Mouse (Mus musculus) small intestine, adult 2 months (tissue): ENCODE measurements around the gene Ikbip. TPM values are rescaled to one million over a fixed set of nuclear protein-coding genes. Genes with fewer than 3 reads are reported as not detected.

Experiments used
- H3K27ac ChIP-seq: fragments of 200-500 bp; 2 replicates; pipeline ENCODE4 v1.5.1; 2012; ENCODE audit warnings: low read depth, low read length, control low read depth, inconsistent platforms; ENCODE audit not compliant: insufficient read depth
- H3K27me3 ChIP-seq: fragments of 200-500 bp; 2 replicates; pipeline ENCODE4 v1.6.1; 2012; ENCODE audit warnings: mild to moderate bottlenecking, moderate library complexity, low read length, inconsistent platforms; ENCODE audit not compliant: control insufficient read depth, insufficient read depth
- H3K36me3 ChIP-seq: fragments of 200-500 bp; 2 replicates; pipeline ENCODE4 v1.6.1; 2012; ENCODE audit warnings: mild to moderate bottlenecking, low read length, control low read depth, inconsistent platforms; ENCODE audit not compliant: control insufficient read depth, insufficient read depth
- H3K4me1 ChIP-seq: fragments of 200-500 bp; 2 replicates; pipeline ENCODE4 v1.6.1; 2012; ENCODE audit warnings: low read length, inconsistent platforms, mixed read lengths; ENCODE audit not compliant: control insufficient read depth, insufficient read depth, insufficient read length
- H3K4me3 ChIP-seq: fragments of 200-500 bp; 2 replicates; pipeline ENCODE4 v1.5.1; 2012; ENCODE audit warnings: low read depth, mild to moderate bottlenecking, control low read depth, inconsistent platforms, low read length, moderate library complexity
- CTCF ChIP-seq: fragments of 200-500 bp; IDR thresholded peaks from 2 replicates; pipeline ENCODE4 v1.5.1; 2012; ENCODE audit warnings: low read depth, mild to moderate bottlenecking, control low read depth, inconsistent platforms, low read length, moderate library complexity, mixed read lengths; ENCODE audit not compliant: insufficient replicate concordance, insufficient read length; ENCODE audit errors: extremely low read depth
- POLR2A ChIP-seq: fragments of 200-500 bp; IDR thresholded peaks from 2 replicates; pipeline ENCODE4 v1.6.1; 2012; ENCODE audit warnings: low read depth, mild to moderate bottlenecking, control low read depth, inconsistent platforms, low read length, moderate library complexity
- WGBS: fragments of 180-500 bp; shearing (Covaris S2); methylation state at CpG from one replicate; pipeline ENCODE4 v1.1.7; 2018; 5-methylcytosine and 5-hydroxymethylcytosine counted together
- polyA plus RNA-seq: library from polyadenylated mRNA; depleted of rRNA; stranded (reverse); fragments of >200 nt; gene quantifications from 2 replicates; pipeline ENCODE4 v1.2.3, GENCODE M21; 2012

Gene Ikbip
- polyA plus RNA-seq, 1 experiment = 0.85 TPM

DNA sequence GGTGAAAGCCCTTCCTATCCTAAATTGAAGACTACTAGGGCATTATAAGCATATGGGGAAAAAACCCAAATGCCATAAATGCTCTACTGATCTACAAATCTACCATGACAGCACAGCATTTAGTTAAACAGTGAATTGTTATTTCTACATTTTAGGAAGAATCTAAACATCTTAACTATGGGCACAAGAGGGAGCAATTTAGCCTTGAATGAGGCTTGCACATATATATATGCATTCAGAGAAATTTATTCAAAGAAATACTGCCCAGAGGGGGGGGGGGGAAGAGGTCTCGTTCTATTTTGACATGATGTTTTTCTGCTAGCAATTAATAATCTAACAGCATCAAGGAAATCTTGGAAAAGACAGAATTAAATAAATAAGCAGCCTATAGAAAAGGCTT is 11.0 kb upstream of the Ikbip start:
- TF ChIP-seq POLR2A (no peak), CTCF (no peak)
- H3K27ac ChIP-seq = no peak overlapping the region
- H3K4me3 ChIP-seq = no peak overlapping the region
- H3K27me3 ChIP-seq = no peaks in the 10 kb centered on the region
- 27% methylated on average over 1 of the region's 1 CpGs for WGBS
- peaks cover 62% of the 10 kb centered on the region for H3K36me3 ChIP-seq
- H3K4me1 ChIP-seq = no peaks in the 10 kb centered on the region

GRCm38 (mm10) chr10:91073345-91073744 is 9.4 kb upstream of the Ikbip start:
- no peak overlapping the region for H3K4me3 ChIP-seq

DNA sequence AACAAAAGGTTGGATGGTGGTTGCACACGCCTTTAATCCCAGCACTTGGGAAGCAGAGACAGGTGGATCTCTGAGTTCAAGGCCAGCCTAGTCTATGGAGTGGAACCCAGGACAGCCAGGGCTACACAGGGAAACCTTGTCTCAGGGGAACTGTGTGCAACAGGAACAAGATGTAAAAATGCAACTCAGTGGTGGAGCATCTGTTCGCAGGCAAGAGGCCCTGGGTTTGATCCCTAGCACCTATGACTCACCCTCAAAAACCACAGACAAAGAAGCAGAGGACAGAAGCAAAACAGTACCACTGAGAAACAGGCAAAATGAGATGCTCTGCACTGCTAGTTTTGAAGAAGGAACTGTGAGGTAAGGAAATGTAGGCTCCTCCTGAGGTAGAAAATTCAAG is 6.1 kb upstream of the Ikbip start:
- no peak overlapping the region for H3K27ac ChIP-seq
- H3K4me3 ChIP-seq = no peak overlapping the region
- 78% methylated on average over 2 of the region's 2 CpGs for WGBS
- peaks cover 56% of the 10 kb centered on the region for H3K36me3 ChIP-seq
- TF ChIP-seq CTCF (no peak), POLR2A (no peak)
- H3K27me3 ChIP-seq = no peaks in the 10 kb centered on the region
- H3K4me1 ChIP-seq = no peaks in the 10 kb centered on the region

More at GRCm38 (mm10) chr10:91073345-91073744, 9.4 kb upstream of the Ikbip start:
- Histone ChIP-seq H3K27me3 (no peaks in the 10 kb centered on the region), H3K27ac (no peak overlapping the region), H3K4me1 (no peaks in the 10 kb centered on the region), H3K36me3 (peaks cover 64% of the 10 kb centered on the region)
- TF ChIP-seq POLR2A (no peak), CTCF (no peak)
- 75% methylated on average over 3 of the region's 3 CpGs for WGBS

GRCm38 (mm10) chr10:91080540-91080939 is 2.2 kb upstream of the Ikbip start:
- Histone ChIP-seq H3K27me3 (no peaks in the 10 kb centered on the region), H3K4me3 (no peak overlapping the region)
- WGBS = 58% methylated on average over 5 of the region's 5 CpGs

DNA sequence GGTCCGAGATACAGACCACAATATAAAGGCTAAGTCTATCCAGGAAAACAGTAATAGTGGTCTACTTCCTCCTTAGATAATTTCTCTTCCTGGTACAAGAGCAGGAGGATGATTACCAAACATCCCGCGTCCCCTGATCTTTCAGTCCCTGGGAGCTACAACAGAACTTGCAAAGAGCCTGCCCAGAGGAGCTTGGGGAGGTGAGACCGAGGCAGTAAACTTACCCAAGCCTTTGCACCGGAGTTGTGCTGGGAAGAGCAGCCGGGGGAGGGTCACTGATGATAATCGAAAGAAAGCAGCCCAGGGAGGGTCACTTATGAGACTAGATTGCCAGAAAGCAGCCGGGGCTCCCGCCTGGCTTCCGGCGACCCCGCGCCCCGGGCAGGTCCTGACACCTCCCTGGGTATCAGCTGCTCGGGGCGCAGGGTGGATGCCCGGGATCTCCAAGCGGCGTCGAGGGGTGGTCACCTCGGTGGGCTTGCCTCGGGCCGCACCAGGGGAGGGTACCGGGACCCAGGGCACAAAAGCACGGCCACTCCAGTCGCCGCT is 707 bp upstream of the Ikbip start:
- H3K27me3 ChIP-seq = no peaks in the 10 kb centered on the region
- 1% methylated on average over 27 of the region's 27 CpGs for WGBS
- peak overlapping the region; percentile 85 for H3K27ac ChIP-seq
- H3K4me1 ChIP-seq = no peaks in the 10 kb centered on the region
- no peak for TF ChIP-seq POLR2A
- no peak for TF ChIP-seq CTCF
- H3K36me3 ChIP-seq = peaks cover 20% of the 10 kb centered on the region
- H3K4me3 ChIP-seq = peak overlapping the region; percentile 89

More at GRCm38 (mm10) chr10:91080540-91080939, 2.2 kb upstream of the Ikbip start:
- Histone ChIP-seq H3K4me1 (no peaks in the 10 kb centered on the region), H3K36me3 (peaks cover 32% of the 10 kb centered on the region), H3K27ac (no peak overlapping the region)
- TF ChIP-seq CTCF = no peak
- no peak for TF ChIP-seq POLR2A

- no peaks in the 10 kb centered on the region for H3K4me1 ChIP-seq
- no peaks in the 10 kb centered on the region for H3K27me3 ChIP-seq
- peak overlapping the region; percentile 44; the same call in 1 of the 2 replicates for H3K27ac ChIP-seq
- H3K36me3 ChIP-seq = peaks cover 8% of the 10 kb centered on the region
- H3K4me3 ChIP-seq = peak overlapping the region; percentile 76
- no peak for TF ChIP-seq CTCF
- no peak for TF ChIP-seq POLR2A
- WGBS = 31% methylated on average over 12 of the region's 12 CpGs
Observed at GRCm38 (mm10) chr10:91083393-91083927, 720 bp downstream of the Ikbip start.

DNA sequence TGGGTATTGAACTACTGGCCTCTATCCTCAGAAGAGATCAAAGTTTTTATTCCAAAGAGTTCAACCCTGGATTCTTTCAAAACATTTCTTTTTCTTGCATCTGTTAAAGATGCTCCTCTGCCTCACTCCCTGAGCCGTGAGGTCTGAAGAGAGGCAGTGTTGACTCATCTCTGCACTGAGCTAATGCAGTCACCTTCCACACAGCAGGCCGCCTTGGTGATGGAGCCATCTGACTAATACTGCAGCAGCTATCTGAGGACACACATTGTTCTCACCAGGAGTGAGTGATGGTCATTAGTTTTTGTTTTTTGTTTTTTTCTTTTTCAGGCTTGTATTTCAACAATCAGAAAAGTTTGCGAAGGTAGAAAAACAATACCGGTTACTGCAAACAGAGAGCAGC is 10.1 kb downstream of the Ikbip start:
- peaks cover 7% of the 10 kb centered on the region; the same call in 1 of the 2 replicates for H3K4me1 ChIP-seq
- no peaks in the 10 kb centered on the region for H3K27me3 ChIP-seq
- WGBS = 91% methylated on average over 4 of the region's 4 CpGs
- H3K36me3 ChIP-seq = no peaks in the 10 kb centered on the region
- TF ChIP-seq POLR2A (no peak), CTCF (no peak)
- H3K27ac ChIP-seq = no peak overlapping the region
- H3K4me3 ChIP-seq = no peak overlapping the region
